Mouse (Mus musculus) embryonic stem cell, embryonic (primary cell): ENCODE measurements at regions not wholly inside any gene's neighbourhood (a gene's known extent, or its start where the extent isn't known, plus 50 kb on each side); places are given as distances from the start of the nearest gene placed in this dataset.

Experiments
- CTCF ChIA-PET, 4 experiments: fragments of 300-600 bp in 2 of 4; fragments of 350-600 bp in 2 of 4; sonication (Branson Sonifier 250); formaldehyde crosslinking; loops; one replicate each; lab custom pipeline; 2022; ENCODE audit warnings: inconsistent platforms in 2 of 4; lab: Charles Lee
- POLR2A ChIA-PET, 4 experiments: fragments of 300-600 bp in 2 of 4; fragments of 350-600 bp in 2 of 4; sonication (Branson Sonifier 250); formaldehyde crosslinking; loops; one replicate each; lab custom pipeline; 2022; ENCODE audit warnings: antibody characterized with exemption in 4 of 4, inconsistent platforms in 1 of 4; lab: Charles Lee

DNA sequence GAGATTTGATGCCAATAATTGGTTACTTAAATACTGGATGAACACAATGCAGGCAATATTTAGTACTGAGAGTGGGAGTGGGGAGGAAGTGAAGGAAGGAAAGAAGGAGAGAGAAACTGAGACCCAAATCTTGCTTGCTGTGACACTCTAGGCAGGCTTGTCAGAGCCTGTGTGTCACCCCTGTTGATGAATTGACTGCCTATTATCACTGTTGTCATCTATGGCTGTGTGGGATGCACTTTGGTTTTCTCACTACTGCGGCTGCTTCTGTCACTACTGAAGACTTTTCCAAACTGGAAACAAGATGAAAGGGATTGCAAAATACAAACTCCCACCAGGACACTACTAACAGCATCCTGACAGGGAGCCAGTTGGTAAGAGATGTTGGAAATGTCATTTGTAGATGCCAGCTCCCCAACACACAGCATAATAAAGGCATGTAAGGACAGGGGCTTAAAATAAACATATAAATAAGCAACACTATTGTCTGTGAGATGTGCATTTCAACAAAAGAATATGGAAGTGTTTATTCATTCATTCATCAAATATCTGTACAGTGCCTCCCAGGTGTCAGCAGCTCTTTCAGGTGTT lies 207.0 kb upstream of the Ufl1 start:
- CTCF ChIA-PET = no interaction called here
- POLR2A ChIA-PET = no interaction called here

DNA sequence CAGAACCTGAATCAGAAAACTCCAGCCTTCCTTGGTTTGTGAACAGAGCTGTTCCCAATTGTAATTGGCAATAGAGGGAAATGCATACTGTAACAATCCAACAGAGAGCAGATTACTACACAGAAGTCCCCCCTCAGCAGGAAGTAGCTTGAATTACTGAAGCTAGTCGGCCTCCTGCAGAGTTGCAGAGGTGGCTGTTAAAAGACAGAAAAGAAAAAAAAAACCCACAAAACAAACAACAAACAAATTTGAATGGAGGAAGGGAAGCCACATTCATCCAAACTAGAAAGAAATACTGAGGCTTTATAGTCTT lies 202.0 kb upstream of the Ufl1 start:
- ChIA-PET CTCF (no interaction called here), POLR2A (no interaction called here)

DNA sequence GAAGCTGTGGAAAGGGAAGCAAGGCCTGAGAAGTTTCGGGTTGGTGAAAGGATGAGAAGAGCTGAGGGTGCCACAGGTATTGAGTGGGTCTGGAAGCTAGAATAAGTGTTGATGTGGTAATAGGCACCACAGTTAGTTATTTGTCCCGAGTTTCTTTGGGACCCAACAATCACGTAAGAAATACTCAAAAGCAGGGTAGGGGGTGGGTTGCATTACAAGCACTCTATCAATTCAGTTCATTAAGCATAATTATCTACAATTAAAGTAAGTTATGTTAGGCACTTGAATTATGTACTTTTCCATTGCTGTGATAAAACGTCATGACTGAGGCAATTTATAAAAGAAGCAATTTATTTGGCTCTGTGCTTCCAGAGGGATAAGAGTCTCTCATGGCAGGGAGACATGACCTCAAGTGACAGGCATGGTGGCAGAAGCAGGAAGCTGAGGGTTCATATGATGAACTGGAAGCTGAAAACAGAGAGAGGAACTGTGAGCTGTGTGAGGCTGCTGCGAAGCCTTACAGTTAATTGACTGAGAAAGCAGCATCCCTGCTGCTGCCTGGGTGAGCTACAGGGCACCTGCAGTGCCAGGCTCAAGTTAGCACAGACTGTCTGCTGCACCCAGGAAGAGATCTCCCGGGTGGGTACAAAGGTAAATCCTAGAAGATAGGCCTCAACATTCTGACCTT lies 201.5 kb upstream of the Ufl1 start:
- POLR2A ChIA-PET = no interaction called here
- CTCF ChIA-PET = no interaction called here

DNA sequence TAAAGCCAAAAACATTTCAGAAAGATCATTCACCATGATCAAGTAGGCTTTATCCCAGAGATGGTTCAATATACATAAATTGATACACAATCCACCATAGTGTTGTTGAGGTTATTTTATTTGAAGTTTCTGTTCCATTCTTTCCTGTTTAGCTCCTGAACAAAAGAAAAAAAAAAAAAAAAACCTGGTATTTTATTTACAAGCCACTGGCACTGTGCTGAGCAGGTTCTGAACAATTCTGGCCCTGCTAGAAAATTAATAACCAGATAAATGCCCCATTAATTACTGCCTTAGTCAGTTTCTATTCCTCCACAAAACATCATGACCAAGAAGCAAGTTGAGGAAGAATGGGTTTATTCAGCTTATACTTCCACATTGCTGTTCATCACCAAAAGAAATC lies 191.4 kb upstream of the Ufl1 start:
- CTCF ChIA-PET = interaction anchor here in 1 of 4 experiments (0.6 kb wide), 1 partner anchor 251 kb away, joined by 7 read pairs; no protein-coding TSS in a partner anchor
- POLR2A ChIA-PET = interaction anchor here in 2 of 4 experiments (0.6 to 0.7 kb wide), 3 partner anchors 8 to 490 kb away, joined by 3 read pairs; no protein-coding TSS in a partner anchor

DNA sequence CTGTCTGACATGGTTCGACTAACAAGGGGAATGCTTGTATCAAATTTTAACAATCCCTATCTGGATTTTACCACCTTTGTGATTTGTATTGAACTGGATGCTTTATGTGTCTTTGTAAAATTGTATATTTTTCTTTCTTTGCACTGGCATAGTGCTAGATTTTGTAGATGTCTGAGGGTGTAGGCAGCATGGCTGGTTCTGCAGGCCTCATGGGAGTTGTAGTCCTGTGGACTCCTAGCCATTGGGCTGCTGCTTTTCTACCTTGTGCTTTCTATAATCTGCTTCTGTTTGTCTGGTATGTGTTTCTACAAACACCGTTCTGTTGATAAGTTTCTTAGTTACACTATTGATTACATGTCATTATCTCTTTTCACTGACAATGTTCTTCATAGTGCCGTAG lies 184.9 kb upstream of the Ufl1 start:
- CTCF ChIA-PET = no interaction called here
- POLR2A ChIA-PET = no interaction called here

DNA sequence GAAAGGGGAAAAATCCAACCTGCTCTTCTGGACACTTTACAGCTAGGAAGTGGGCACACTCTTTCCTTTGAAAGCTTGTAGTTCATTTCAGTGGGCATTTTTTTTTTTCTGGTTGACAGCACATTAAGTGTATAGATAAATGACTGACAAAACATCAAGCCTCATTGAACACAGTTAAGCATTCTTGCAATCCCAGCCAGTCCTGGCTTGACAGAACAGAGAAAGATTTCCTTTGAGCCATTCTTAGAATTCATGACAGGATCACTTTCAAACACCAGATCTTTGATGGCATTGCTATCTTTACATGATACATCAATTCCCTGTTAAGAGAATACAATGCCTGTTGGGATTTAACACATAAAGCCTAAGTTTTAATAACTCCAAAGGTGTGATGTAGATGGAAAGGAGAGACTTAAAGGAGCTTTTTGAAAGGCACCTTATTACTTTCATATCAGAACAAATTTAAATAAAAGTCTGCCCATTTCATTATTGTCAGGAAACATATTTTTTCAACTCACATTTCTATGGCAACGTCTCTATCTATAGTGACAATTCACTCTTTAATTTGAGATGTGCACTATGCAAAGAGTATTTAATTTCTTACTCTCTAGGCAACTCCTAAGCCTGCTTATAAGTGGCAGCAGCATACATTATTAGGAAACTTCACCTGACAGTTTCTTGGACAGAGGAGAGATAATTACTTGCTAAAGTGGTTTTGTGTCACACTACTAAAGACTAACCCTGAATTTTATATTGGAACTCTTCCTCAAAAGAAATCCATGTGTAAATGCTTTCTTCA lies 183.4 kb upstream of the Ufl1 start:
- CTCF ChIA-PET = no interaction called here
- POLR2A ChIA-PET = interaction anchor here in 1 of 4 experiments (0.5 kb wide), 1 partner anchor 8 kb away, joined by 3 read pairs; no protein-coding TSS in a partner anchor

DNA sequence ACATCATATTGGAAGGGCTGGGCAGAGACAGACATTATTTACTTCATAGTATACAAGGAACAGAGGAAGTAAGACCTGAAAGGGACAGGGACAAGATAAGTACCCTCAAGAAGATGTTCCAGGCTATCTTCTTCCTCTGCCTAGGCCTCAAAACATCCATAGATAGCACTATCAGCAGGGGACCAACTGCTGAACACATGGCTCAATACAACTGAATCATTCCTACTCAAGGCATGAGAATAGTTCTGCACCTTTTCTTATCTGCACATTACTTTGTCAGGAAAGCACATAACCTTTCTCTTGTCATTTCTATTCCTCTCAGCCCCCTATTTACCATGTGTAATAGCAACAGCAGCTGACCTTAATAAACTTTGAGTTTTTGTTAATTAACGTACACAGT lies 182.4 kb upstream of the Ufl1 start:
- ChIA-PET POLR2A (no interaction called here), CTCF (interaction anchor here in 1 of 4 experiments (0.6 kb wide), 1 partner anchor 64 kb away, joined by 6 read pairs; no protein-coding TSS in a partner anchor)

DNA sequence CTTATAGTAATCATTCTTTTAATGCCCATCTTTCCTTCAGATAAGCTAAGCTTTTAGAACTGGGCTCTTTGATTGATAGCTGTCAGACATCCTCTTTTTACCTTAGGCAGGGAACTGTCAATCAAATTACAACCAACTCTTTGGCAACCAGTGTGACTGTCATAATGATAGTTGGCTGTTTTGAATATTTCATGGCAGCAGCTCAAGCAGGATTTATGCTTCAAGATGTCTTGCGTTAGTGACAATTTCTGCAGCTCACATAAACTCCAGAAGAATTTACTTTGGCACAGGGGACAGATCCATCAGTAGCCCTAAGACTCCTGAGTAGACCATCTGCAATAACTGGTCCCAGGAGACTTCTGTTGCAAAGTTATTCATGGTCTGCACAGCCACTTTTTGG lies 178.5 kb upstream of the Ufl1 start:
- POLR2A ChIA-PET = no interaction called here
- CTCF ChIA-PET = no interaction called here

DNA sequence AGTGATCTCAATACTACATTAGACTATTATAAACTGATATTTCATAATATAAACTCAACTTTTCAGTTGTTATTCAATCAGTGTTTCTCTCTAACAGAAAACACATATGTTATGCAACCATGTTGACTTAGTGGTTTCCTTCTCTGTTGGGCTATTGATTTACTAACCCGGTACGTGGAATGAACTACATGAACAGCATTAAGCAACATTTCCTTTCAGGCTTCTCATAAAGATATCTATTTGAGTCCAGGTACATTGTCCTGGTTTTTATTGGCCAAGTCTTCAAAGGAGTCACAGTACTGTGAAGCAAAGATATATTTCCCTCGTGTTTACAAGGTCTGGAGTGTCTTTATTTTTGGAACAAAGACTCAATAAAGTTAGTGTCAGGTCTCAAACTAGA lies 173.1 kb upstream of the Ufl1 start:
- ChIA-PET POLR2A (no interaction called here), CTCF (no interaction called here)

DNA sequence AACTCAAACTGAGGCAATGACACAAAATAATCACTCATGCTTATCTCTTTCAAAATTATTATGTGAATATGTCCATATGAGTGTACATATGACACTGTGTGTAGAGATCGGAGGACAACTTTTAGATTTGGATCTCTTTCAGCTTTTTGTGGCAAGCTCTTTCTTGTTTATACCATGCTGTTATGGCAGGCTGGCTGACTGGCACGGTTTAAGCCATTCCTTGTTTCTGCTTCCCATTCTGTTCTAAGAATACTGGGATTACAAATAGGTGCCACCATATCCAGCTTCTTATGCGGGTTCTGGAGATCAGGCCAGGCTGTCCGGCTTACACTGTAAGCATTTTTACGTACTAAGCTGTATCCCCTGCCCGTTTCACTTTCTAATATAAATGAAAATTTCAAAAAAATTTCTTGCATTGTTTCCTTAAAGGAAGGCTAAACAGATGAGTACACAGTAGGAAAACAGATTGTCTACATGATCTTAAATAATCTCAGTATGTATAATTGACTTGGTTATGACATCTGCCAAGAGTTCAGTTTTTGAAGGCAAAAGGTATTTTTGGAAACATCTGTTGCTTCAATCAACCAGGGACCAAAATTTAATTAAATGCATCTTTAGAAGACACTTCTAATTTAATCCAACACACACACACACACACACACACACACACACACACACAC lies 171.6 kb upstream of the Ufl1 start:
- POLR2A ChIA-PET = interaction anchor here in 1 of 4 experiments (0.5 kb wide), 1 partner anchor 181 kb away, joined by 5 read pairs; no protein-coding TSS in a partner anchor
- CTCF ChIA-PET = no interaction called here

DNA sequence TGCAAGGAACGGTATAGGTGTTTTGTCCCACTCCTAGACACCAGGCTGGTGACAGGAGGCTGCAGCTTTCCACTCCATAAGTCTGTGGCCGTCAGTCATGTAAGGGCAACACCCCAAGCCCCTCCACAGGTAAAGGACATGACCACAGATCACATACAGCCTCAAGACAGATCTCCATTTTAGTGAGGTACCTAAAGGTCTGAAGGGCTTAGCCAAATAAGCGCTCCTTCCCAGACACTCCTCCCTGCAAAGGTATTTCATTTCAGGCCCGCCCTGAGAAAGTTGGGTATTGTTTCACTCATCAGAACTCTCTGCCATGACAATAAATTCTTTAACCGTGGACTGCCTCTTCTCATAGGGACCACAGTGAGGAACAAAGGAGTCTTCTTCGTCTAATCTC lies 170.2 kb upstream of the Ufl1 start:
- ChIA-PET CTCF (no interaction called here), POLR2A (no interaction called here)

DNA sequence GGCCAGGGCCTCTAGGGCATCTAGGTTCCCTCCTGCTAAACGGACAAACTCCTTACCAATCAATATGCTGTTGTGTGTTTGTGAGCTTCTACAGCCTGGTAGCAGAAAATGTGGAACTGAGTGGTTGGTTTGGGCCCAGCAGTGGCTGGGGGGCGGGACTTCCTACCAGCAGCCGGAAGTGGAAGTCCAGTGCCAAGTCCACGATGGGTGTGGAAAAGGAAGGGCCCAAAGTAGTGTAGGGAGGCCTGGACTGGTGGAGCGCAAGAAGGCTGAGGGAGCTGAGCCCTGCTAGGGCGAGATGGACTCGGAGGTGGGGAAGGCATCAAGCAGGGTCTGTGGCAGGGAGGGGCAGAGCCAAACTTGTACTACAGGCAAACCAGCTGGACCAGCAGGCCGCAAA lies 150.6 kb upstream of the Ufl1 start:
- ChIA-PET CTCF (no interaction called here), POLR2A (no interaction called here)

DNA sequence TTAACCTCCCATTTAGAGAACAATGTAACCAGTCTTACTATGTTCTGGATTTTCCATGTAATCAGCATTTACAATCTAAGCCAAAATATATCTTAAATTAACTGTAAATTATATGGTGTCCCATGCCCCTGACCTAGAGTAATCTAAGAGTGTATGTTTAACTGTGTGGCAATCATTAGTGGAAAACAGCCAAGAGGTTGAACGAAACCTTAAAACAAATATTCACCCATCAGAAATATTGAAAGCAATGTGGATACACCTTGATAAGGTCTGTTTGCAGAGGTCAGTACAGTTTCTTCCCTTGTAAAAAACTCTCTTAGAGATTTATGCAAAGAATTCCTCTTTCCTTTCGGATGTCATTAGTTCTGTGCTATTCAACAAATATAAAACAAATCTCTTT lies 134.7 kb upstream of the Ufl1 start:
- ChIA-PET CTCF (no interaction called here), POLR2A (interaction anchor here in 1 of 4 experiments (0.7 kb wide), 1 partner anchor 56 kb away, joined by 3 read pairs; no protein-coding TSS in a partner anchor)

DNA sequence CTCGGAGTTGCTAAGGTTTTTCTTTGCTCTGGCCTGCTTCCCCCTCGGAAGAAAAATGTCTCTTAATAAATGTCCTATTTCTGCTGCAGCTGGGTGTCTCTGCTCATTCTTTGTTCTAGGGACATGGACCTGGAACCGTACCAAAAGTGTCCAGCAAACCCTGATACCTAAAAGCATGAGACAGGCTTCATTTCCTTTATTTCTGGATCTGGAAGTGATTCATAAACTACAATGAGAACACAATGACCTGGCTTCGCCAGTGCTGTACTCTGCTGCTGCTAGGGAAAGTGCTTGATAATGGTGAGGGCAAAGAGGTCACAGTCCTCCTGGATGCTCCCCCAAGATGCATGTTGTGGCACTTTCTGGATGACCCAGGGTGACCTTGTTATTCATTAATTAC lies 128.8 kb upstream of the Ufl1 start:
- ChIA-PET POLR2A (no interaction called here), CTCF (no interaction called here)

DNA sequence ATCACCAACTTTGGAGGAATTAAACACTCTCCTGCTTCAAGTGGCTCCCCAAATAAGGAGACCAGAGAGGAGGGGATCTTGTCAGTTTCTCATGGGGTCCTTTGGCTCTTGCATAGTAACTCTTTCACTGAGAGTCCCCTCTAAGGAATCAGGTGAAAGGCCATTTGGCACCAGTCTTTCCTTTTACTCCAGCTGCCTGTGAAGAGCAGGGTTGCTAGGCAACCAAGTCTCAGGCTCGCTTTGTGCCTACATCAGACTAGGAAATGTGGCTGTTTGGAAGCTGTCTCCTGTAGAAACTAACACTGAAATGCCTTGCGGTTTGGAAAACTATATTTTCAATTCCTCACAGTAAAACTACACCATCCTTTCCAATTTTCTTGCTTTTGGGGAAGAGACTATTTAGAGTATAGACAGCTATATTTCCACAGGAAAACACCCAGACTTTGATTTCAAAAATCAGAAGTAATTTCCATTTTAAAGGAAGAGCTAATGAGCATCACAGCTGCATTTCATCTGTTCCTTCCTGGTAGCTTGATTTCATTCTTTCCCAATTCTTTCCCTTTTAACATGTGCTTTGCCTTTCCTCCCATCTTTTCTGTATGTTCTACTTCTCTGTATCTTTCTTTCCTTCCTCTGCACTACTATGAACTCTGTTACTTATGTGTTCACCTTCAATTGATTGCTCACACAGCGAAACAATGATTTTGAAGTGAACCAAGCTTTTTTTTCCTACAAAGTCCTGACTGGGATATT lies 127.3 kb upstream of the Ufl1 start:
- ChIA-PET CTCF (no interaction called here), POLR2A (interaction anchor here in 1 of 4 experiments (1.0 to 1.6 kb wide), 2 partner anchors 15 to 210 kb away, joined by 3 to 4 read pairs; no protein-coding TSS in a partner anchor)

DNA sequence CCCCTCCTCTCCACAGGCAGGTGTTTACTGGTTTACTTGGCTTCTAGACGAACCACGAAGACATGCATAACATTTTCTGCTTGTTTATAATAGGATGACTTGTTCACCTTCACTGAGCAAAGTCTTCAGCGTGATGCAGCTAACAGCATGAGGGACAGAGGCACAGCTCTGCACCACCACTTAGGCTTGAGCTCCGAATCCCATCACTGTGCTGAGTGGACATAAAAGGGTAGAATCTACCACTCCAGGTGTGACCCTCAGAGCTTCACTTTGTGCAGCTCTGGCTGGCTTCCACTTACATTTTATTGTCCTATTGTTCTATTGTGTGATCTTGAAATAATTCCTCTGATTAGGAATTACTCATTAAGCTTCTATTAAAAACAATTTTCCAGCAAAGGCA lies 126.2 kb upstream of the Ufl1 start:
- CTCF ChIA-PET = no interaction called here
- POLR2A ChIA-PET = interaction anchor here in 1 of 4 experiments (1.0 to 1.6 kb wide), 2 partner anchors 13 to 211 kb away, joined by 3 to 4 read pairs; no protein-coding TSS in a partner anchor

DNA sequence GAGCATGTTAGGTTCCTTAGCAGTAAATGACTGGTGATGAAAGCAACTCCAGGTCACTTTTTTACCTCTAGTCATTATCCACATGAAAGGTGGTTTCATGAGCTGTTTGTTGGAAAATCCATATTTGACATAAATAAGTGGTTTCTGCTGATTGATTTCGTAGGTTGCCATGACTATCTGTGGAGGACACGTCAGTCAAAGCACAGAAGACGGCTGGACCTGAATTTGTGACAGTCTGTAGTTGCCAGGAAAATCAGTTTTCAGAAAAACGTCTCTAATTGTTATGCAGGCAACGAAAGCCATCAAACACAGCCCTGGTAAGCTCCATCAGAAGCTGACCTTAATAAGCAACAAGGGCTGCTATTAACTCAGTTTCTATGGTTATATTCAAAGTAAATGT lies 107.9 kb upstream of the Ufl1 start:
- POLR2A ChIA-PET = no interaction called here

DNA sequence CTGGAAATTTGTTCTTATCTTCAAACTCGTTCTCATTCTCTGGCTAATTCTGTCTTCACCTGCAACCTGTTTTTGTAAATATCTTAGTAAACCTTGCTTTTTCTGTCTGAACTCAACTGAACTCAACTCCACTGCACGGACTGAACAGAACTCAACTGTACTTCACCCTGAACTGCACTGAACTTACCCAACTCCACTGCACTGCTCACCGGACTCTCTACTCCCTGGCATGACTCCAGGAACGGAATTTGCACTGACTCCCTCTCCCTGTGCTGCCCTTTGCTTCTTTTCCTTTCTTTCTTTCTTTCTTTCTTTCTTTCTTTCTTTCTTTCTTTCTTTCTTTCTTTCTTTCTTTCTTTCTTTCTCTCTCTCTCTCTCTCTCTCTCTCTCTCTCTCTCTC lies 90.4 kb upstream of the Ufl1 start:
- CTCF ChIA-PET = no interaction called here
- POLR2A ChIA-PET = no interaction called here

More for the DNA sequence above, 107.9 kb upstream of the Ufl1 start:
- CTCF ChIA-PET = no interaction called here

DNA sequence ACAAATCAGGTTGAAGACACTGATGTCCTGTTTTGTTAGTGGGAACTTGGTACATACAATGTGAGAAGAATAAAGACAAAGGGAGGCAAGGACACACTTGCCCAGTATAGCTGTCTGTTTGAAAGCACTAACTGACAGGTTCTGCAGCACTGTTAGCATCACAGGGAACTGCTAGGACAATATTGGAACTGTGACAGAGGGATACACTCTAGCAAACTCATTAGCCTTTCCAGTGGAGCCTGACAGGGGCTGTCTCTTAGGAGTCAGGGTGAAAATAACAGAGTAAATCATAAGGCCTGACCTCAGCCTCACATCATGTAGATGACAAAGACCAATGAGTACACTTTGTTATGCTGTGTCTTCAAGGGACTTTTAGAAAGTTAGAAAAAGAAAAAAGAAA lies 82.8 kb upstream of the Ufl1 start:
- ChIA-PET CTCF (interaction anchor here in 1 of 4 experiments (0.7 kb wide), 1 partner anchor 649 kb away, joined by 6 read pairs; no protein-coding TSS in a partner anchor), POLR2A (no interaction called here)
